Mouse (Mus musculus) liver, embryonic 15.5 days (tissue): ENCODE measurements at regions not wholly inside any gene's neighbourhood (a gene's known extent, or its start where the extent isn't known, plus 50 kb on each side); places are given as distances from the start of the nearest gene placed in this dataset.

ENCODE experiments used
- ATAC-seq: fragments of 200-750 bp; cut with Nextera tagmentation; 2 replicates; pipeline ENCODE4 v1.8.0; 2017; ENCODE audit warnings: moderate number of reproducible peaks, mild to moderate bottlenecking, moderate library complexity; ENCODE audit not compliant: insufficient read depth
- H3K27ac ChIP-seq: fragments of 300-500 bp; sonication (generic); replicated peaks from 2 replicates; pipeline ENCODE4 v1.5.1; 2015; ENCODE audit warnings: mild to moderate bottlenecking, inconsistent platforms
- H3K27me3 ChIP-seq: fragments of 300-500 bp; sonication (generic); 2 replicates; pipeline ENCODE4 v1.6.1; 2015; ENCODE audit warnings: mild to moderate bottlenecking, inconsistent platforms
- H3K36me3 ChIP-seq: fragments of 300-500 bp; sonication (generic); replicated peaks from 2 replicates; pipeline ENCODE4 v1.6.1; 2015; ENCODE audit warnings: moderate library complexity, mild to moderate bottlenecking, inconsistent platforms
- H3K4me1 ChIP-seq: fragments of 300-500 bp; sonication (generic); replicated peaks from 2 replicates; pipeline ENCODE4 v1.6.1; 2015; ENCODE audit warnings: inconsistent platforms
- H3K4me2 ChIP-seq: fragments of 300-500 bp; sonication (generic); 2 replicates; pipeline ENCODE4 v1.6.1; 2015; ENCODE audit warnings: moderate library complexity, mild to moderate bottlenecking, inconsistent platforms
- H3K4me3 ChIP-seq: fragments of 300-500 bp; sonication (generic); replicated peaks from 2 replicates; pipeline ENCODE4 v1.5.1; 2015; ENCODE audit warnings: mild to moderate bottlenecking, inconsistent platforms
- H3K9ac ChIP-seq: fragments of 300-500 bp; sonication (generic); 2 replicates; pipeline ENCODE4 v1.6.1; 2015; ENCODE audit warnings: moderate library complexity, mild to moderate bottlenecking, inconsistent platforms
- H3K9me3 ChIP-seq: fragments of 300-500 bp; sonication (generic); replicated peaks from 2 replicates; pipeline ENCODE4 v1.6.1; 2016; ENCODE audit warnings: inconsistent platforms
- WGBS: fragments of 180-500 bp; shearing (Covaris S2); methylation state at CpG from one replicate; pipeline ENCODE4 v1.1.7; 2015; ENCODE audit warnings: mixed read lengths; ENCODE audit not compliant: insufficient replicate concordance; 5-methylcytosine and 5-hydroxymethylcytosine counted together

- Histone ChIP-seq H3K27me3 (no peaks in the 10 kb centered on the region), H3K9ac (no peak overlapping the region), H3K36me3 (no peaks in the 10 kb centered on the region), H3K9me3 (no peaks in the 10 kb centered on the region), H3K4me1 (no peaks in the 10 kb centered on the region), H3K4me3 (no peak overlapping the region), H3K27ac (no peak overlapping the region), H3K4me2 (no peak overlapping the region)
- ATAC-seq, result no peak
- 40% methylated on average over 2 of the region's 2 CpGs for WGBS
Observed at GRCm38 (mm10) chr13:107300792-107301191, 278.9 kb upstream of the Kif2a start.

GRCm38 (mm10) chr13:107264581-107264980, 242.7 kb upstream of the Kif2a start:
- H3K27ac ChIP-seq, result no peak overlapping the region
- no peaks in the 10 kb centered on the region for H3K9me3 ChIP-seq
- H3K9ac ChIP-seq, result no peak overlapping the region
- no peak for ATAC-seq
- H3K36me3 ChIP-seq, result no peaks in the 10 kb centered on the region
- no peak overlapping the region for H3K4me3 ChIP-seq
- H3K27me3 ChIP-seq, result no peaks in the 10 kb centered on the region
- WGBS, result 64% methylated on average over 6 of the region's 6 CpGs
- H3K4me1 ChIP-seq, result no peaks in the 10 kb centered on the region
- no peak overlapping the region for H3K4me2 ChIP-seq

GRCm38 (mm10) chr13:107261479-107262050, 239.6 kb upstream of the Kif2a start:
- Histone ChIP-seq H3K4me2 (no peak overlapping the region), H3K27ac (no peak overlapping the region), H3K27me3 (no peaks in the 10 kb centered on the region), H3K36me3 (no peaks in the 10 kb centered on the region), H3K9me3 (no peaks in the 10 kb centered on the region), H3K4me1 (no peaks in the 10 kb centered on the region), H3K4me3 (no peak overlapping the region), H3K9ac (no peak overlapping the region)
- WGBS, result 42% methylated on average over 6 of the region's 6 CpGs
- ATAC-seq, result no peak

- Histone ChIP-seq H3K4me1 (no peaks in the 10 kb centered on the region), H3K4me3 (no peak overlapping the region), H3K4me2 (no peak overlapping the region), H3K9ac (no peak overlapping the region), H3K9me3 (no peaks in the 10 kb centered on the region), H3K36me3 (no peaks in the 10 kb centered on the region), H3K27ac (no peak overlapping the region), H3K27me3 (no peaks in the 10 kb centered on the region)
- 58% methylated on average over 4 of the region's 4 CpGs for WGBS
- ATAC-seq, result no peak
Observed at GRCm38 (mm10) chr13:107260274-107260673, 238.3 kb upstream of the Kif2a start.

GRCm38 (mm10) chr13:107247792-107248505, 226.0 kb upstream of the Kif2a start:
- H3K4me2 ChIP-seq, result no peak overlapping the region
- H3K4me1 ChIP-seq, result no peaks in the 10 kb centered on the region
- WGBS, result 45% methylated on average over 9 of the region's 9 CpGs
- no peaks in the 10 kb centered on the region for H3K9me3 ChIP-seq
- H3K27me3 ChIP-seq, result no peaks in the 10 kb centered on the region
- no peak overlapping the region for H3K9ac ChIP-seq
- no peaks in the 10 kb centered on the region for H3K36me3 ChIP-seq
- H3K27ac ChIP-seq, result no peak overlapping the region
- no peak for ATAC-seq
- H3K4me3 ChIP-seq, result no peak overlapping the region

GRCm38 (mm10) chr13:107246956-107247751, 225.2 kb upstream of the Kif2a start:
- 33% methylated on average over 17 of the region's 17 CpGs for WGBS
- Histone ChIP-seq H3K27me3 (no peaks in the 10 kb centered on the region), H3K4me2 (no peak overlapping the region), H3K9me3 (no peaks in the 10 kb centered on the region), H3K27ac (no peak overlapping the region), H3K9ac (no peak overlapping the region), H3K4me3 (no peak overlapping the region), H3K36me3 (no peaks in the 10 kb centered on the region), H3K4me1 (no peaks in the 10 kb centered on the region)
- no peak for ATAC-seq

GRCm38 (mm10) chr13:107244173-107244572, 222.2 kb upstream of the Kif2a start:
- H3K9ac ChIP-seq, result no peak overlapping the region
- no peak overlapping the region for H3K27ac ChIP-seq
- no peak overlapping the region for H3K4me3 ChIP-seq
- WGBS, result 22% methylated on average over 3 of the region's 3 CpGs
- H3K27me3 ChIP-seq, result no peaks in the 10 kb centered on the region
- no peak overlapping the region for H3K4me2 ChIP-seq
- H3K4me1 ChIP-seq, result no peaks in the 10 kb centered on the region
- no peaks in the 10 kb centered on the region for H3K9me3 ChIP-seq
- ATAC-seq, result no peak
- H3K36me3 ChIP-seq, result no peaks in the 10 kb centered on the region

- Histone ChIP-seq H3K27ac (no peak overlapping the region), H3K9ac (no peak overlapping the region), H3K4me2 (no peak overlapping the region), H3K4me1 (no peaks in the 10 kb centered on the region), H3K9me3 (no peaks in the 10 kb centered on the region), H3K36me3 (no peaks in the 10 kb centered on the region), H3K27me3 (no peaks in the 10 kb centered on the region), H3K4me3 (no peak overlapping the region)
- no peak for ATAC-seq
- 46% methylated on average over 4 of the region's 4 CpGs for WGBS
Observed at GRCm38 (mm10) chr13:107239035-107239387, 217.1 kb upstream of the Kif2a start.

GRCm38 (mm10) chr13:107238364-107239034, 216.6 kb upstream of the Kif2a start:
- Histone ChIP-seq H3K4me2 (no peak overlapping the region), H3K36me3 (no peaks in the 10 kb centered on the region), H3K27me3 (no peaks in the 10 kb centered on the region), H3K9ac (no peak overlapping the region), H3K4me1 (no peaks in the 10 kb centered on the region), H3K4me3 (no peak overlapping the region), H3K27ac (no peak overlapping the region), H3K9me3 (no peaks in the 10 kb centered on the region)
- no peak for ATAC-seq
- 51% methylated on average over 9 of the region's 9 CpGs for WGBS

GRCm38 (mm10) chr13:107219456-107219855, 197.5 kb upstream of the Kif2a start:
- Histone ChIP-seq H3K9me3 (no peaks in the 10 kb centered on the region), H3K27ac (no peak overlapping the region), H3K4me3 (no peak overlapping the region), H3K4me1 (no peaks in the 10 kb centered on the region), H3K9ac (no peak overlapping the region), H3K27me3 (no peaks in the 10 kb centered on the region), H3K36me3 (no peaks in the 10 kb centered on the region), H3K4me2 (no peak overlapping the region)
- WGBS, result 48% methylated on average over 5 of the region's 5 CpGs
- no peak for ATAC-seq

GRCm38 (mm10) chr13:107218351-107218750, 196.4 kb upstream of the Kif2a start:
- Histone ChIP-seq H3K4me1 (no peaks in the 10 kb centered on the region), H3K9me3 (no peaks in the 10 kb centered on the region), H3K4me2 (no peak overlapping the region), H3K9ac (no peak overlapping the region), H3K27ac (no peak overlapping the region), H3K36me3 (no peaks in the 10 kb centered on the region), H3K4me3 (no peak overlapping the region), H3K27me3 (no peaks in the 10 kb centered on the region)
- 78% methylated on average over 8 of the region's 8 CpGs for WGBS
- ATAC-seq, result no peak
